Mouse (Mus musculus) adrenal gland, adult 18-20 months (tissue): ENCODE data around the gene Ndufaf2. TPM values are rescaled to one million over a fixed set of nuclear protein-coding genes. Genes with fewer than 3 reads are reported as not detected.

ENCODE experiments used
- DNase-seq, 2 experiments: peaks; one replicate each; pipeline ENCODE4 v3.0.0; 2021 to 2022; ENCODE audit warnings: low spot score in 2 of 2
- total RNA-seq, 2 experiments: library from RNA; stranded (reverse); gene quantifications; 1 replicate in 1 of 2; 2 replicates in 1 of 2; pipeline ENCODE4 v1.2.3; 2021

Gene Ndufaf2
- total RNA-seq, 2 experiments from 2014 or later, result 31.9 to 32.7 TPM

DNA sequence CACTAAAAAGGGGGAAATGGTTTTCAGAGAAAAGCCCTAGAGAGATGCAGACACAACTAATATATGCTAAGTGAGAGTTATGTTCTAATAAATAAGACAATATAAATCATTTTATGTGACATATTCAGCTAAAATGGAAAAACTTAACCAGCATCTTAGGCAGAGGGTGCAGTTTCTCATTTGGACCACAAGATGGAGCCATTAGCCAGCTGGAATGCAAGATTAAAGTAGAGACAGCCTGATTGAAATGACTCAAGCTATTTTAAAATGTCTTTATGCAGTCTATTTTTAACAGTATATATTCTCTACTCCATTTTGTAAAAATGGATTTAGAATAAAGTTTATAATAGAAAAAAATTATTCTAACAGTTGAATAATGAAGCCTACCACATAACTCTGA is 6.6 kb downstream of the Ndufaf2 start:
- no peak for DNase-seq

DNA sequence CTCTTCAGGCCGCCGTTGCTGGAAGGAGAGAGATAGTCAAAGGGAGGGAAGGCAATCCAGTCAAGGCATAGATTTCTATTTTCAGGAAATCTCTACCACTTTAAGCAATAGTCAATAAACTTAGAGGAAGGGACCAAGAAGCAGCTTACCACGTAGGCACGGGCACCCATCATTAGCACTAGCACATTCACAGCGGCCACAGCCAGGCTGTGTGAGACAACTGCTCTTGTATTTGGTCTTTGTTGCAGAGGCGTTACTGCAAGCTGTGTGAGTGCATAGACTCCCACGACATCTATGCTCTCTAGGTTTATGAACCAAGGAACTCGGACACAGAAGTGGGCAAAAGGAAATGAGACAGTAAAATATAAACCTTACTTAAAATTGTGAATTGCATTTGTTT is 14.3 kb downstream of the Ndufaf2 start:
- DNase-seq, result no peak

DNA sequence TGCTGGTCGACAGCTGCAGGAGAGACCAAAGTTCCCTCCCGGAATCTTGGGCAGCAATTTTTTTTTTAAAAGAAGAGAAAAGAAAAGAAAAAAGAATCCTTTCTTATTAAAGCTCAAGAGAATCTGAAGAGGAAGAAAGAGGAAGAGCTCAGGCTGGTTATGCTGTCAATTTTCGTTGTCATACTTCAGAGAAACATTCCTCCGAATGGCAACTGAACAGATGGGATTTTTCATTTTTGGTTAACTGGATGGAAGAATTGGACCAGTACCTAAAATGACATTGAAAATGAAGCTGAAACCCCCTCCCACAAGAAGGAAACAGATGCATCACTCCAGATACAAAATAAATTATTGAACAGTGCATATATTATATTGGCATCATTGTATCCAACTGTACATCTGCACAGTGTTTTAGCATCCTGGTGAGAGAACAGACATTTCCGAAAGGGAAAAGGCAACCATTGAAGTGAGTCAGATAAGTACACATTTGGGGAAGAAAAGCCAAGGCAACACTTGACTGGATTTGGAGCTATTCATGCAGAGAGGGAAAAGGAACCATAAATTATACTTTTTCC is 19.9 kb downstream of the Ndufaf2 start:
- no peak for DNase-seq

DNA sequence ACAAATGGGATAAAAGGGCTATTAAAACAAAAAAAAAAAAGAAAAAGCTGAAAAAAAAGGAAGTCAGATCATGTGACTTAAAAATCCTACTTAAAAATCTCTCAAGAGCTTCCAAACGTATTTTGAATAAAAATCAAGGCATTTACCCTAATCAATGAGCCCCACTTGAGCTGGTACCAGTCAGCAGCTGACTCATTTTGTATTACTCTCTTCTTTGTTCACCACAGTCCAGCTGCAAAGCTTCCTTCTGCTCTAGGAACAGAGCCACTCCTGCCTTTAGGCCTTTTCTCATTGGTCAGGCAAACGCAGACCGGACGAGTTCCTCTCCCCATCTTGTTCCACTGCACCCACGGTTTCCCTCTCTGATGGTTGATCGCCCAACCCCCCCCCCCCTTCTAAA is 22.8 kb downstream of the Ndufaf2 start:
- no peak for DNase-seq

DNA sequence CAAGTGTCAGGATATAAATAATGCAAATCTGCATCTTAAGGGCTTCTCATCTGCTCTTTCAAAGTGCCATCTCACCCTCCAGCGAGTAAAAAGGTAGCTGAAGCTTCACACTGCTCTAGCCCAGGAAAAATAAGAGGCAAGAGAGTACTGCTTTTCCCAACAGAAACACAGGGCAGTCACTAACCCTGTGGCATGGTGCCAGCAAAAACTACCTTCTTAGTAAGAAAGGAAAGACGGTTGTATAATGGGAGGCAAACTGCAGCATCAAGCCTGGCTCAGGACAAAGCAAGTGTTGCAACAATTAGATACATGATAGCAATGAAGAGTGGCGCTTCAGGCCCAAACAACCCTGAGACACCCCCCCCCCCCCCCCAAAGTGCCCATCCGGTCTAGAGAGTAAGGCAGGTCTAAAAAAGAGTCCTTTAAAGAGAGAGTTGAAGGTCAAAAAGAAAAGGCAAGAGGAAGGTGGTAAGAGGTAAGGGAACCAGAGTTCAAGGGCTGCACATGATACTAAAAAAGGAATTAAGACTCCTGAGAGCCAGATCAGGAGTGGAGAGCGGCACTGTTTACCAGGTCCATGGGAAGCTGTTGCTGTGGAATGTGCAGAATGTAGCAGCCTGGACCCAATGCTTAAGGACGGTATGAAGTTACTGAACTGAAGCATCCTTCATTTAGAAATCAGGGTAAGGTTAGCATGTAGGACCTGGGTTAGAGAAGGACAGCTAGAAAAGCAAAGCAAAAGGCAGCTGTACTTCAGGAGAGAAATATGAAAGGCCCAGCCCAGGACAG is 26.2 kb downstream of the Ndufaf2 start:
- DNase-seq, result no peak

DNA sequence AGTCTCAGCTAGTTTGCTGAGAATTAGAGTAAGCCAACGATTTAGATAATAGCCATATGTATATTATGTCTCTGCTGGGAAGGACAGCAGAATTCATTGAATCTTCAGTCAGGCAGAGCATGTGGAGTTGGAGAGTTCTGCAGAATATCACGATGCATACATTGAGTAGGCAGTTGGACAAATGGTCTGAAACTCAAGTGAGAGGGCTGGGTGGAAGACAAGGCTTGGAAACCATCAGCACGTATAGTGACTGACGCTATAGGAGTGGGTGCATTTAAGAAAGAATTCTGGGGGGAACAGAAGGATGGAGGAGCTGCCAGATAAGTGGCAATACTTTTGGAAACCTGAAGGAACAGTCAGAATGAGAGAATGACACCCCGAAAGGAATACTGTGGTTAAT is 27.7 kb downstream of the Ndufaf2 start:
- DNase-seq, result no peak

DNA sequence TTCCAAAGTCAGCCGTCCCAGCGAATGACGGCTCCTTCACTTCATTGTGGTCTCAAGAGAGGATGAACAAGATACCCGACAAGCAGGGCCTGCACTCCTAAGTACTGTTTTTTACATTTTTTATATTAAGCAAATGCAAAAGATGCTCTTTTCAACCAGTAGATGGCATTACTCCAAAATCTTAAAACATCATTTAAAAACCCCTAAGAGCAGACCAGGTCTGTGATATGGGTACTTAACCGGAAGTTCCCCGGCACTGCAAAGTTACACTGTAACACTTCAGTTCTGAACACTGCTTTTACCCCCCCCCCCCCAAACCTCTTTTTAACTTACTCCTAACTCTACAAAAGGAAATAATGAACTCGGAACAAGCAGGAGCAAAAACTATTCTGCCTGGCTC is 29.4 kb downstream of the Ndufaf2 start:
- no peak for DNase-seq

DNA sequence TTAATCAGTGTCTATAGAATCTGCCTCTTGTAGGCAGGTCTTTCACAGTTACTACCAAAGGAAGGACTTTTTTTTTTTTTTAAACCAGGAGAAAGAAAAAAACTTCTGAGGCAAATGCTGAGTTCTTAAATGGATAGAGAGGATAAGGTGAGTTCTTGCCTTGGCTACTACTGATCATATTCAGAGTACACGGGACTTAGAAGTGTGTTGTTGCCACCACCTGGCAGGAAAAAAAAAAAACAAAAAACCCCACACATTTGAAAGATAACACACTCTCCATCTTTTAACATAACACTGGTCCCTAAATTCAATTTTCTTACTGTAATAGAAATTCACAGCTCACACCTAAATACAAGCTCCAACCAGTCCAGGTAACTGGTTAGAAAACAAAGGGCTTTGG is 30.5 kb downstream of the Ndufaf2 start:
- DNase-seq, result no peak

DNA sequence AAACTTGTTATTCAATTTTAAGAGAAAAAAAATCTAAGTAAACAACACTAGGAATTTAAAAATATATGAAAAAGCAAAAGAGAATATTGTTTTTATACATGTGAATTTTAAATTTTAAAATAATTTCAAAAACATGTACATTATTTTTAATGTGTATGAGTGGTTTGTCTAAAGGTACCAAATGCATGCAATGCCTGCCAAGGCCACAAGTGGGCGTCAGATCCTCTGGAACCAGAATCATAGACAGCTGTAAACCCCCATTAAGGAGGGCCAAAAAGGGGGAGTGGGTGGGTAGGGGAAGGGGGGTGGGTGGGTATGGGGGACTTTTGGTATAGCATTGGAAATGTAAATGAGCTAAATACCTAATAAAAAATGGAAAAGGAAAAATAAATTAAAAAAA is 31.3 kb downstream of the Ndufaf2 start:
- no peak for DNase-seq

DNA sequence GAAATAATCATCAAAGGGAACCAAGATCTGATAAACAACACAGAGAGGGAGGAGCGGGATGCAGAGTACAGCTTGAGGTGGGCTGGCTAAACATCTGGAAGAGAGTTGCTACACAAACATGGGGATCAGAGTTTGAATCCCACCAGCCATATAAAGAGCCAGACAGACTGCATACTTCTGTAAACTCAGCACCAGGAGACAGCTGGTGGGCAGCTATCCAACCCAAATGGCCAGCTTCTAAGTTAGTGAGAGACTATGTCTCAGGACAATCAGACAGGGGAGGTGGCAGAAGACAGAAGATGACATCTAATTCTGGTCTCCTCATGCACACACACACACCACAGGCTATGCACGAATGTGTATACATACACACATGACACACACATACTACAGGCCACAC is 32.2 kb downstream of the Ndufaf2 start:
- no peak for DNase-seq

DNA sequence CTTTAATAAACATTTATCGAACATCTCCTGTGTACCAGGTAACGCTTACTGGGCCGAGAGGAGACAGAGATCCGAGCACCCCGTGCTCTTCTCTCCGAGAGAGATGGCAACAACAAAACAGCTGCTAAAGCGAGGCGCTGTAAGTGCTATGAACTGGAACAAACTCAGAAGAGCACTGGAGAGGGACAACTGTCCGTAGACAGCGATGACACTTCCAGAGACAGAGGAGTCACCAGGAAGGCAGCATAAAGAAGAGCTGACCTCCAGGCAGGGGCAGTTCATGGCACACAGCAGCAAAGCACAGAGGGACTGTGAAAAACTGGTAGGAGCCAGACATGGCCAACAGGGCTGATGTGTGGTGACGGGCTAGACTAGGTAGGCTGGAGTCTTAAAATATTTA is 34.3 kb downstream of the Ndufaf2 start:
- no peak for DNase-seq

DNA sequence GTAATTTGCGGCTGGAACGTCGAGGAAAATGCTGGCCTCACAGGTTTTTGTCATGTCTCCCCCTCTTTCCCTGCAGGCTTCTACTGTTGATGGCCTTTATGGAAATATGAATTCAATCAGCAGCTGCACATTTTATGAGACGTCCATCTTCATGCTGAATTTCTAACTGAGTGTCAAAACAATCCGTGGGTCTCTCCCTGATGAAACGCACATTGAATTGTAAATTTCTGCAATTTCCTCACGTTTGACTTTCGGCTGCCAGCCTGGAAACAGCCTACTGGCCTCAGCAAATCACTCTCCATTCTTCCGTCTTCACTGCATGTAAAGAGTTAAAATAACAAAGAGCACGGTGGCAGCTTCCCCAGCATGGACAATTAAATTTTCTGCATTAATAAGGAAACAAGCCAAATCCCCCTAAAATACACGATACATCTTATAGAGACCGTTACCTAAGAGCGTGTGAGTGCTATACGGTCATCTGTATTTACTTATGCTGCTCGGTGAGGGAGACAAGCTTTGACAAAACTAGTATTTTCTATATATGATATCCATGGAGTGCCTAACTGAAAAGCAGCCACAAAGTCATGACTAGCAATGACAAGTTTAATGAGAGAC is 35.2 kb downstream of the Ndufaf2 start:
- DNase-seq, result no peak

DNA sequence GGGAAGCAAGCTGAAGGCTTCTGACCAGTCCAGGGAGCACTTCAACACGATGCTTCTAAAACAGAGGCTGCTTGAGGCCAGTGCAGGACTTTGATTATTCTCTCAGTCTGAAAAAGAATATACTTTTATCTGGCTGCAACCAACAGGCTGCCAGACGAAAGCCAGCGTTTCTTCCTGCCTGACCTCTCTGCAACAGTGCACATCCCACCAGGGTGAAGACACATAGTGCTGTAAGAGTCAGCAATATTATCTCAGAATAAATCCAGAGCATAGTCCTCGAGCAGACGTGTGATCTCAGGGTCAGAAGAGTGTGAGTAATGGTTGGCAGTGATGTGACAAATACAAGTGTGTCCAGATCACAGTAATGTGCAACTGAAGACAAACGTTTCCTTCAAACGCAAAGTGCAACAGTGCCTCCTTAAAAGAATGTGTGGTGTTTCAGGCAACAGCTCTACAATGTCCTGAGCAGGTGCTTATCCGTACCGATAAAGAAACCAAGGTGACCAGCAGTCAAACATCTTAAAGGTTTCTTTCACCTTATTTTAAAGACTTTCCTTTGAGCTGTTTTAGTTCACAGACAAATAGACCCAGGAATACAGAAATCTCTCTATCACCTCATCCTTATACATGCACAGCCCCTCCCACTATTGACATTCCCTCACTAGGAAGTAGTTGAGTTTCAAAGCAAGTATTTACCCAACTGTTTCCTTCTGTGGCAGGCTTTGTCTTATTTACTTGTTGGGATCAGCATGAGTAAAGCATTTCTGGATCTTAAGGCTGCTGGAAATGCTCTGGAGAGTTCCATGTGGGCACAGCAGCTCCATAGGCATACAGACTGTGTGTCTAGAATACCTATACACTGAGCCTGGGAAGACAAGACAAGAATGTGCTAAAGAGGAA is 38.8 kb downstream of the Ndufaf2 start:
- DNase-seq, result no peak

DNA sequence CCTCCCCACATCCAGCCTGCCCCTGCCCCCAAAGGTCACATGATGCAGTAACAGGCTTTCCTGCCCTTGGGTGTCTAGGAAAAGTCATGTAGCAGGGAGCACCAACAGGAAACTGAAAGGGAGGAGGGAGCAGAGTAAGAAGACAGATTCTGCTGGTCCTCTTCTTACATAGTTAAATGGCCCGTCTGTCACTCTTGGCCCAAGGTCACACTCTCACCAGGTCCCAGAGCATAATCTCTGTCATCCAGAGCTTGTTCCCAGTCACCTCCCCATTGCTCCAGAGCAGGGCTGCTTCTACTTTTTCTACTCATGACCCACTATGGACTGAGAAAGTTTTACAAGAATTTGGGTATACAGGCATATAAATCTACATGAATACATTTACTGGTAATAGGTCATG is 40.2 kb downstream of the Ndufaf2 start:
- DNase-seq, result no peak

DNA sequence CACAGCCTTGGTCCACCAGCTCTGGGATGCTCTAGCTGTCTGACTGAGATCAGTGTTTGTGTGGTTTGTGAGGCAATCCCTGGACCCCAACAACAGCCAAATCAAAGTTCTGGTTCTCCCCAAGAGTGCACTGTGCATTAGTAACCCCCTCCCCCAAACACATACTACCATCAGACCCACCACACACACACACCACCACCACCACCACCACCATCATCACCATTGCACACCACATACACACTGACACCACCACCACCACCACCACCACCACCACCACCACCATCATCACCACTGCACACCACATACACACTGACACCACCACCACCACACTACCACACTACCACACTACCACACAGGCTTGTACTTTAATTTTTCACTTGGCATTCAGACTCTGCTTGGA is 40.8 kb downstream of the Ndufaf2 start:
- DNase-seq, result no peak

DNA sequence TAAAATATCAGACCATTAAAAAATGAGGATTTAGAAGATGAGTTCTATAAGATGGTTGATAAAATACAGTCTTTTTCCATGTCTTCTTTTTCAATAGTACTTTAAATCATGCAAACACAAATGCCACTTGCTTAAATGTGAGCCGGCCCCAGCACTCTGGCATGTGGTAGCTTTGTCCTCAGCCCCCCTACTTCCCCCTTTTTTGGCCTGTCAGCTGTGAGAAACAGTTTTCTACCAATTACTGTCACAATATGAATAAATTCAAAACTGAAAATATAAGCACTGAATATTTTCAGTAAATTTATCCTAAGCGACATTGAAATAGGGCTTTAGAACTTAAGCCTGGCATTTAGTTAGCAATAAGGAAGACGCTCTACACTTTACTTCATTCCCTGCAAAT is 44.2 kb downstream of the Ndufaf2 start:
- no peak for DNase-seq

DNA sequence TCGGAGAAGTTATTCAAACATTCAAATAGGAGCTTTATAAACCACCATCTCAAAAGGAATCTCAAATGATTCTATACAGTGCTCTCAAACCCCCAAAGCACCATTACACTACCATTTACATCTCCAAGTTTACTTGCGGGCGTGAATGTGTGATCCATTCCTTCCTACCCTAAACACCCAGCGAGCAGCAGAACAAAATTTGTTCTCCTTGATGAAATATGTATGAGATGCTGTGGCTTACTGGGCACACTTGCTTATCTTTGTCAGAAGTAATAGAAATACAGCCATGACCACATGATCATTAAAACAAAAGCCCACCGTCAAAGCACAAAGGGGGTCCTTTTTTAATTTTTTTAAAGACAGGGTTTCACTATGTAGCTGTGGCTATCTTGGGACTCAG is 44.9 kb downstream of the Ndufaf2 start:
- no peak for DNase-seq

DNA sequence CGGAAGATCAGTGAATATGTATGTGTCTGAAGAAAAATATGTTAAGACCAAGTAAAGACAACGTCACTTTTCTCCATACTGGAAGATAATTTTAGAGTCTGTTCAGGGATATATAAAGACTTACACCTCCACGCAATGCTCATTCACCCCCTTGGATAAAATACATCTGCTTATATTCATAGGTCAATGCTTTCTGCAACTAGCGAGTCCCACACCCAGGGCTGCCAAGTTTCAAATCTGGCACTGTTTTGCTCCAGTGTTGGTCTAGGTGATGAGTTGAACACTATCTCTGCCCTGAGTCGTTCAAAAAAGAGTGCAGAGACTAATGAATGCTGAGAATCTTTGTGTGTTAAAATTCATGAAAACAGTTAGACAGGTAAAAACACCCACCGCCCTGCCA is 47.5 kb downstream of the Ndufaf2 start:
- no peak for DNase-seq

DNA sequence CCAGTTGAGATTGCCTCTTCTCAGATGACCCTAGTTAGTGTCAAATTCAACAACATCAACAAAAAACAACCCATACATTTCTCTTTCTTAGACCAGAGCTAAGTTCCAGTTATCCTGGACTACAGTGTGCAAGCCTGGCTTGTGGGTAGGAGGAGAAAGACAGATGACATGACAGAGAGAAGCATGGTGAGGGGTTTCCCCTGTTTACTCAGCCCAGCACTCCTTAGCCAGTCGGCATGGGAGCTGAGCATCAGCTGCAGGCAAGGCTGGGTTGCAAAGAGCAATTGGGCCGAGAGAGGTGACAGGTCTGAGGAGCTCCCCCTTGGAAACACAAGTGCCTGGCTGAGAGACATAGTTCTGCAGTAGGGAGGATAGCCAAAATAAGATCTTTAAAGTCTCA is 57.7 kb downstream of the Ndufaf2 start:
- DNase-seq, result no peak

DNA sequence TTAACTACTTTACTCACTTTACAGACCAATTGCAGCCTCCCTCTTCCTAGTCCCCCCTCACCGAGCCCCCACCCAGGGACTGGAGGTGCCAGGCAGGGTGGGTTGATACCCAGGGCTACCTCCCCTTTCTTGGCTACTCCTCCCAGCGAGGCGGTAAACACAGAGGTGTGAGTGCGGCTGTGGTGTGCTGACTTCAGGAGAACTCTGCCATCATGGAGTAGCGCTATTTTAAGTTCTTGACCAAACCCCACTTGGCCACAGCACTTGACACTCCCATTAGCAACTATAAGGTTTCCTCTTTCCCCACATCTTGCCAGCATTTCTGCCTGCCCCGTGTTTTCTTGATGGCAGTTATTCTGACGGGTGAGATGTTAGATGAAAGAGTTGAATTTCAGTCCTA is 62.0 kb downstream of the Ndufaf2 start:
- no peak for DNase-seq

DNA sequence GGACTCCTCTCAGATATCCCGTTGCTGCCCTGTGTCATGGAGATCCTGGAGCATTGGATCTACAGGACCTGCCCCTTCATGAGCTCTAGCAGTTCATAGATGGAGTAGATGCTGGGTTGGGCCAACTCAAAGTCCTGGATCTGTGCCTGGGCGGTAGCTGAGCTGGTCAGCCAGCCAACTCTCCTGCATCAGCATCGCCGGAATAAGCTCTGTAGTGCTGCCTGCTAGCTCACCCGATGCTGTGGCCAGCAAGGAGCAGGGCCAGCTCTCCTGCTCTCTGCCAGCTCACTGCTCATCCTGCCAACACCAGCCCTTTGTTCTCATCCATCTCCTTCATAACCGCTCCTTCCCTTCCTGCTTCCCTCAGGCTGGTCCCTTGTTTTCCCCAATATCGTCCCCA is 62.8 kb downstream of the Ndufaf2 start:
- DNase-seq, result no peak

DNA sequence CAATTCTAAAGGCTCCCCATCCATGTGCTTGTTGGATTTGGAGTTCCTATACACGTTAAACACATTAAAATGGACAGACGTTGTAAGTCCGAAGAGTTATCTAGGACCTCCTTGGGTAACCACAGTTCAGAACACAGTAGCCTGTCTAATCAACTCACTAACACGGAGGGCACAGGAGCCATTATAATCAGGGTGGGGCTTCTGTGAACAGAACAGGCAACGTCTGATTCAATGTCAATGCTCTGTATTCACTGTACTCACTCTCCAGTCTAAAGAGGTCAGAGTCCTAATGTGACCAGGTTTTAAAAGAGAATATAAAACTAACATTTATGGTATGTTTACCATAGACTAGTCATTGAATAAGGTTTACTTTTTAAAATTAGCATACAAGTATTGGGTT is 63.7 kb downstream of the Ndufaf2 start:
- DNase-seq, result no peak
